25 mouse cellular contexts compared by ENCODE assay signal in genomic region chr9:121847138-121847537, GRCm38 (mm10). TPM values are rescaled to one million over a fixed set of nuclear protein-coding genes. Genes with fewer than 3 reads are reported as not detected.
DNase-seq lines count a peak whose midpoint lies in the region; ATAC-seq lines count a peak whose summit lies in the region.
"Had no signal": no experiment of that assay in that cellular context is flagged by ENCODE, and none has a peak within 500 bp of the region (broad histone marks: within the 10 kb centered on the region; RNA-seq: fewer than 3 reads in every experiment).

No protein-coding gene starts in this region.

- H3K4me1 ChIP-seq in liver, embryonic 12.5 days, result peaks cover 8% of the 10 kb centered on the region; the same call in 1 of the 2 replicates
- H3K4me1 ChIP-seq: embryonic facial prominence, embryonic 13.5 days; forebrain, embryonic 12.5 days; forebrain, embryonic 15.5 days; heart, embryonic 12.5 days; hindbrain, embryonic 10.5 days; hindbrain, embryonic 13.5 days; intestine, embryonic 15.5 days had no signal

- no peak overlapping the region for H3K9ac ChIP-seq in liver, embryonic 12.5 days
- H3K9ac ChIP-seq: embryonic facial prominence, embryonic 13.5 days; forebrain, embryonic 12.5 days; forebrain, embryonic 15.5 days; heart, embryonic 12.5 days; hindbrain, embryonic 13.5 days; intestine, embryonic 15.5 days had no signal

- WGBS in liver, embryonic 12.5 days (ENCODE audit: insufficient replicate concordance), result 88% methylated on average over 4 of the region's 4 CpGs

- no peaks in the 10 kb centered on the region for H3K9me3 ChIP-seq in liver, embryonic 12.5 days (replicated peaks)
- H3K9me3 ChIP-seq: embryonic facial prominence, embryonic 13.5 days; forebrain, embryonic 12.5 days; forebrain, embryonic 15.5 days; hindbrain, embryonic 13.5 days; intestine, embryonic 15.5 days had no signal

- ATAC-seq in liver, embryonic 12.5 days, result no peak
- ATAC-seq: forebrain, embryonic 15.5 days had no signal

- H3K4me2 ChIP-seq in liver, embryonic 12.5 days, result no peak overlapping the region
- H3K4me2 ChIP-seq: embryonic facial prominence, embryonic 13.5 days; forebrain, embryonic 12.5 days; forebrain, embryonic 15.5 days; heart, embryonic 12.5 days; hindbrain, embryonic 13.5 days; intestine, embryonic 15.5 days had no signal

- peak; percentile 49 for DNase-seq in adrenal gland, postnatal 14 days
- no peak for DNase-seq in adrenal gland, adult 8-10 months
- DNase-seq in heart, adult 11 months, result peak; percentile 92
- no peak for DNase-seq in heart, postnatal 25 days (ENCODE audit: low spot score)
- DNase-seq in liver (no peak), adipocyte (ENCODE audit: low spot score) (peak; percentile 74)
- no peak for DNase-seq in thymus, postnatal 14 days
- DNase-seq: cerebellum, adult 11 months; cerebellum, adult 9-11 months; gastrocnemius, postnatal 14 days; kidney, adult 11 months had no signal

- H3K27me3 ChIP-seq in liver, embryonic 12.5 days (replicated peaks), result no peaks in the 10 kb centered on the region
- H3K27me3 ChIP-seq: CH12.LX; embryonic facial prominence, embryonic 13.5 days; forebrain, embryonic 12.5 days; forebrain, embryonic 15.5 days; heart, embryonic 12.5 days; hindbrain, embryonic 13.5 days; intestine, embryonic 15.5 days had no signal

- 0 out of 2 replicates have a peak overlapping the region, but pooled peaks have one; percentile 25 for H3K27ac ChIP-seq in liver, embryonic 12.5 days
- H3K27ac ChIP-seq: embryonic facial prominence, embryonic 13.5 days; forebrain, embryonic 12.5 days; forebrain, embryonic 15.5 days; hindbrain, embryonic 10.5 days; hindbrain, embryonic 13.5 days; intestine, embryonic 15.5 days had no signal

- peaks cover 59% of the 10 kb centered on the region for H3K36me3 ChIP-seq in liver, embryonic 12.5 days
- H3K36me3 ChIP-seq: intestine, embryonic 15.5 days had no signal

- no peak overlapping the region for H3K4me3 ChIP-seq in liver, embryonic 12.5 days
- H3K4me3 ChIP-seq: embryonic facial prominence, embryonic 13.5 days; erythroblast, embryonic 14.5 days; forebrain, embryonic 12.5 days; forebrain, embryonic 15.5 days; heart, embryonic 12.5 days; hindbrain, embryonic 10.5 days; hindbrain, embryonic 13.5 days; intestine, embryonic 15.5 days had no signal

- intact Hi-C loops in heart, postnatal 25 days (cut with DNase I), result loop anchor here (1.0 to 5.0 kb wide), 2 partner anchors 30 to 140 kb away; no protein-coding TSS in a partner anchor

RNA-seq across cellular contexts. Expression of gene Ccdc13, which starts 7.9 kb away (rescaled TPM):
- total RNA-seq in adrenal gland, postnatal 14 days (2021), result 0.86 and 1.1 TPM in 2 replicates
- 1 to 10 TPM in 3 of 4 experiments, under 1 TPM in 1; 0.73 to 2.2 (median 1.6) TPM for total RNA-seq in adrenal gland, adult 8-10 months (2022)
- total RNA-seq in heart, postnatal 25 days (2021), result not detected
- not detected in 2 replicates for polyA plus RNA-seq in liver, embryonic 12.5 days (2016; fragmentation: Nextera tagmentation; extraction: Ambion mirVana)
- total RNA-seq: common myeloid progenitor, adult 5-6 weeks; heart, postnatal 36 days had no signal
- polyA plus RNA-seq: erythroblast, embryonic 14.5 days had no signal

RNA-seq across cellular contexts. Expression of gene Higd1a, which starts 11.0 kb away (rescaled TPM):
- 112 and 114 TPM in 2 replicates for total RNA-seq in adrenal gland, postnatal 14 days (2021)
- total RNA-seq in adrenal gland, adult 8-10 months (2022), result 100 to 1,000 TPM in 1 of 4 experiments, 10 to 100 TPM in 3; 86.5 to 102 (median 87.4) TPM
- total RNA-seq in heart, postnatal 25 days (2021), result 100 to 1,000 TPM; 208 to 239 TPM
- polyA plus RNA-seq in liver, embryonic 12.5 days (2016; fragmentation: Nextera tagmentation; extraction: Ambion mirVana), result 135 and 145 TPM in 2 replicates

RNA-seq across cellular contexts. Expression of gene Ackr2, which starts 51.0 kb away (rescaled TPM):
- total RNA-seq in adrenal gland, postnatal 14 days (2021), result 1.4 and 2.1 TPM in 2 replicates
- 1 to 10 TPM in 1 of 4 experiments, under 1 TPM in 3; 0.77 to 2.1 (median 0.88) TPM for total RNA-seq in adrenal gland, adult 8-10 months (2022)
- total RNA-seq in heart, postnatal 25 days (2021), result 1 to 10 TPM; 2.5 to 3.7 TPM
- polyA plus RNA-seq in liver, embryonic 12.5 days (2016; fragmentation: Nextera tagmentation; extraction: Ambion mirVana), result 0.16 and 0.19 TPM in 2 replicates
- total RNA-seq: common myeloid progenitor, adult 5-6 weeks had no signal
- polyA plus RNA-seq: embryonic facial prominence, embryonic 13.5 days; erythroblast, embryonic 14.5 days; G1E had no signal

RNA-seq across cellular contexts. Expression of gene Hhatl, which starts 54.8 kb away (rescaled TPM):
- total RNA-seq in adrenal gland, postnatal 14 days (2021), result not detected in 2 replicates
- total RNA-seq in adrenal gland, adult 8-10 months (2022), result under 1 TPM in 1 of 4 experiments, not detected in 3; 0.59 TPM
- 100 to 1,000 TPM; 118 to 123 TPM for total RNA-seq in heart, postnatal 25 days (2021)
- not detected in 2 replicates for polyA plus RNA-seq in liver, embryonic 12.5 days (2016; fragmentation: Nextera tagmentation; extraction: Ambion mirVana)
- total RNA-seq: adrenal gland, postnatal 36 days; CH12.LX; common myeloid progenitor, adult 5-6 weeks; G1E had no signal
- polyA plus RNA-seq: erythroblast, embryonic 14.5 days; forebrain, embryonic 12.5 days; G1E; hindbrain, embryonic 10.5 days; hindbrain, embryonic 13.5 days had no signal

Comparison
In these comparisons a context has a peak if more than half of its experiments do, and no peak if none do; other contexts are left out.
1. DNase-seq: peak in adrenal gland, postnatal 14 days (single experiment), heart, adult 11 months (single experiment) and adipocyte (single experiment); none in adrenal gland, adult 8-10 months (single experiment), heart, postnatal 25 days (single experiment), liver (single experiment) and thymus, postnatal 14 days (single experiment).